Mouse (Mus musculus): Measurements from ENCODE around the gene Tet2. TPM values are rescaled to one million over a fixed set of nuclear protein-coding genes. Genes with fewer than 3 reads are reported as not detected.

Tet2 gene
- polyA plus RNA-seq, 1 experiment: 14.8 TPM

DNA sequence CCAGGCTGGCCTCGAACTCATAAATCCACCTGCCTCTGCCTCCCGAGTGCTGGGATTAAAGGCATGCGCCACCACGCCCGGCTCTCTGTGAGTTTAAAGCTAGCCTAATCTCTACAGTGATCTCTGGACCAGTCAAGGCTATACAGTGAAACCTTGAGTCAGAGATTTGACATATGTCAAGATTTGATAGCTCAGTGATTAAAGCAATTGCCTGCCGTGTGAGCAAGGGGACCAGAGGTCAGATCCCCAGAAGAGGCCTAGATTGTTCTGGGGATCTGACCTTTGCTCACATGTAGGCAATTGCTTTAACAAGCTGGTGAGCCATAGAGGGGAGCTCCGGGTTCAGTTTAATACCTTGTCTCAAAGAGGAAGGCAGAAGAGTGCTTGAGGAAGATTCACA, 10.4 kb upstream of the Tet2 start:
- H3K27ac ChIP-seq (ENCODE audit: control insufficient read depth, insufficient read depth, low read depth, low read length, poor library complexity): no peak overlapping the region
- no peaks in the 10 kb centered on the region for H3K4me1 ChIP-seq (ENCODE audit: control insufficient read depth, insufficient read depth, low read length)
- no peak overlapping the region for H3K4me3 ChIP-seq (replicated peaks; ENCODE audit: control insufficient read depth, low read depth, low read length)
- TF ChIP-seq CTCF (IDR thresholded peaks at IDR 0.05; ENCODE audit: control insufficient read depth, insufficient read depth, low read length): no peak
- TF ChIP-seq POLR2A (IDR thresholded peaks at IDR 0.05; ENCODE audit: borderline replicate concordance, control insufficient read depth, low read depth, low read length): no peak
- 78% methylated on average over 7 of the region's 7 CpGs for WGBS

DNA sequence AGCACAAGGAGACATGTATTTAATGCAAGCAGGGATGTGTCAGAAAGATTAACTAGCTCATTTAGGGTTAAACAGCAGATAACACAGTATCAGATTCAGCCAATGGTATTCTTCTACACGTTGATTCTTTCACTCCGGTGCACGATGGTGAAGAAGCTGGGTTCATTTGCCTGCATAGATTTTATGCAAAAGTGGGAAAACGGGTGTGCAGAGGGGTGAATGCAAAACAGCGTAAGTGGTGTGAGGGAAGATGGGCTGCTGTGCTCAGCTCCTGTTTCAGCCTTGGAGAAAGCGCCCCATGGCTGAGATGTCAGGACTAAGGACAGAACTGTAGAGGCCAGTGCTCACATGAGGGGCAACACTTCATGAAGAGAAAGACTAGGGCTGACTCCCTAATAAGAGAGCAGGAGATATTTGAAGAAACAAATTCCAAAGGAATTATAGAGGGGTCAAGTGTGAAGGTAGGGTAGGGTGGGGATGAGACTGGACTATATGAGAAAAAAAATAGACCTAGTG, 9.7 kb upstream of the Tet2 start:
- H3K4me1 ChIP-seq (ENCODE audit: control insufficient read depth, insufficient read depth, low read length): no peaks in the 10 kb centered on the region; the same call in 1 of the 2 replicates
- no peak overlapping the region for H3K4me3 ChIP-seq (replicated peaks; ENCODE audit: control insufficient read depth, low read depth, low read length)

DNA sequence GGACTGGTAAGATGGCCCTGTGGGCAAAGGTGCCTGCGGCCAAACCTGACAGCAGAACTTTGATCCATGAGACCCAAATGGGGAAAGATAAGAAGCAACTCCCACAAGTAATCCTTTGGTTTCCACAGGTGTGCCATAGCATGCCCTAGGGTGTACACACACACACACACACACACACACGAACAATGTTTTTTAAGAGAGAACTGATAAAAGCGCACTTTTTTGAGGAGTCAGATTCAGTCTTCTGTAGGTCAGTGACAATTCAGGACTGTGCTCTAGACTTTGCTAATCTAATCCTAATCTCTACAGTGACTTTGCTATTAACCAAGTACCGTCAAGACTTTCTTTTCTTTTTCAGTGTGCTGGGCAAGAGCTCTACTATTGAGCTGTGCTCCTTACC, 9.2 kb upstream of the Tet2 start:
- H3K4me3 ChIP-seq (replicated peaks; ENCODE audit: control insufficient read depth, low read depth, low read length): no peak overlapping the region
- H3K27ac ChIP-seq (ENCODE audit: control insufficient read depth, insufficient read depth, low read depth, low read length, poor library complexity): no peak overlapping the region
- 82% methylated on average over 4 of the region's 4 CpGs for WGBS
- no peaks in the 10 kb centered on the region; the same call in 1 of the 2 replicates for H3K4me1 ChIP-seq (ENCODE audit: control insufficient read depth, insufficient read depth, low read length)
- no peak for TF ChIP-seq POLR2A (IDR thresholded peaks at IDR 0.05; ENCODE audit: borderline replicate concordance, control insufficient read depth, low read depth, low read length)
- no peak for TF ChIP-seq CTCF (IDR thresholded peaks at IDR 0.05; ENCODE audit: control insufficient read depth, insufficient read depth, low read length)

More for the DNA sequence above, 9.7 kb upstream of the Tet2 start:
- TF ChIP-seq POLR2A (IDR thresholded peaks at IDR 0.05; ENCODE audit: borderline replicate concordance, control insufficient read depth, low read depth, low read length) (no peak), CTCF (IDR thresholded peaks at IDR 0.05; ENCODE audit: control insufficient read depth, insufficient read depth, low read length) (no peak)
- H3K27ac ChIP-seq (ENCODE audit: control insufficient read depth, insufficient read depth, low read depth, low read length, poor library complexity): no peak overlapping the region
- WGBS: 80% methylated on average over 6 of the region's 6 CpGs

DNA sequence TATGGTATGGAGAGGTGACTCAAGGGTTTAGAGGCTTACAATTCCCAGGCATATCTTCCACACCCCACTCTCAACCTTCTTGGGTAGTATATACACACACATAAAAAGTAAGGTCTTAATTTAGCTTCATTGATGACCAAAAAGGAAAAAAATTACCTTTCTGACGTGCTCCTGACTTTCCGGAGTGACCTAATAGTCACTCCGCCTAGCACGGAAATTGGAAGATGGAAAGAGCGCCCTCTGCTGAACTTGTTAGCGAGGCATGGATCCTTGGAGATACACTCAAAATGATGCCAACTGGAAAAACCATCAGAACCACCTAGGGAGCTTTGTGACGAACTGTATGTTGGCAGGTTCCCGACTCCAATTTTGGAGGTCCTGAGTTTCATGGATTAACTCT, 7.0 kb upstream of the Tet2 start:
- 0 out of 2 replicates have a peak, but pooled peaks have one; percentile 16 for TF ChIP-seq CTCF (IDR thresholded peaks at IDR 0.05; ENCODE audit: control insufficient read depth, insufficient read depth, low read length)
- no peak for TF ChIP-seq POLR2A (IDR thresholded peaks at IDR 0.05; ENCODE audit: borderline replicate concordance, control insufficient read depth, low read depth, low read length)
- Histone ChIP-seq H3K4me1 (ENCODE audit: control insufficient read depth, insufficient read depth, low read length) (peaks cover 1% of the 10 kb centered on the region; the same call in 1 of the 2 replicates), H3K27ac (ENCODE audit: control insufficient read depth, insufficient read depth, low read depth, low read length, poor library complexity) (no peak overlapping the region), H3K4me3 (replicated peaks; ENCODE audit: control insufficient read depth, low read depth, low read length) (no peak overlapping the region)
- WGBS: 83% methylated on average over 8 of the region's 8 CpGs

DNA sequence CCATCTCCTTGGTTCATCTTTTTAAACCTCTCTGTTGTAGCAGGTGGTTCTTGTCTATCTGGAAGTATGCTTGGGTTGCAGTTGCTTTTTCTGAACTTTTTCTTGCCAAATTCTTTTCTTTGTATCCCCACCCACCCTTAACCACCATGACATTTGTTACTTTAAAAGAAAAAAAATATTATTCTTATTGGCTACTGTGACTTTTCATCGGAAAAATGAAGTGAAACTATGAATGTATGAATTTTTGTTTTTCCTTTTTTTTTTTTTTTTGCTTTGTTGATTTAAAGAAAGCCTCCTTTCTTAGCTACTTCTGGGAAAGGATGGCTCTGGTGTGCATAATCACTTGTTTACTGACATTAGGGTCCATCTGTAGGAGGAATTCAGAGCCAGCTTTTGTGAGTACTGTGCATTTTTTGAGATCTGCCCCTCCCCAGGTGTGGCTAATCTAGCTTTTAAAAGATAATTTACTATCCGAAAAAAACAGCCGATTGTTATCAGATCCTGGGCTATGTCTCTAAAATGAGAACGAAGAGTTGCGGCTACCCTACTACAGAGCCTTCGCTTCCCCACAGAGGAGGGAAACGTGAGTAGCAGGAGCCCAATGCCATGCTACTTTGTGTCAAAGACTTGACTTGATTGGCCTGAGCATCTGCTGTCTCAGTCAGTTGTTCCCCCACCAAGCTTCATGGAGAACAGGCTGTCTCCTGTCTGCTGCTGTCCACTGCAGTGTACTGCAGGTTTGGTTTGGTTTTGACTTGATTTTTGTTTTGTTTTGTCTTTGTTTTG, 4.6 kb upstream of the Tet2 start:
- no peak overlapping the region for H3K27ac ChIP-seq (ENCODE audit: control insufficient read depth, insufficient read depth, low read depth, low read length, poor library complexity)
- H3K4me1 ChIP-seq (ENCODE audit: control insufficient read depth, insufficient read depth, low read length): peaks cover 1% of the 10 kb centered on the region; the same call in 1 of the 2 replicates
- TF ChIP-seq CTCF (IDR thresholded peaks at IDR 0.05; ENCODE audit: control insufficient read depth, insufficient read depth, low read length): no peak
- TF ChIP-seq POLR2A (IDR thresholded peaks at IDR 0.05; ENCODE audit: borderline replicate concordance, control insufficient read depth, low read depth, low read length): no peak
- WGBS: 53% methylated on average over 7 of the region's 7 CpGs
- H3K4me3 ChIP-seq (replicated peaks; ENCODE audit: control insufficient read depth, low read depth, low read length): no peak overlapping the region

DNA sequence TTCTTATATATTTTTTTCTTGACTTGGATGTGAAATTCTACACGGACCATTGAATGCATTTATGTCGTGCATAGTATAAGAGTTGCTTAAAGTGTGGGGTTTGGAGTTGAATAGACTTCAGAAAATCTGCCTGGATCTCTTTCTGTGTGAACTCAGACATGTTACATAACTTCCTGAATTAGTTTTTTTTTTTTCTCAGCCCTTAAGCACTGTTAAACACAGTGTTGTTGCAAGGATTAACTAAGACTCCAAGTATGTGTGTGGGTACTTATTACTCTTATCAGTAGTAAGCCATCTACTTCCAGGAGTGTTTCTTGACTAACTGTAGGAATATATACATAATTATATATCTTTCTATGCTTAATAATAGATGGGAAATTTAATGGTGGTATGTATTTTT, 3.7 kb upstream of the Tet2 start:
- H3K4me3 ChIP-seq (replicated peaks; ENCODE audit: control insufficient read depth, low read depth, low read length): no peak overlapping the region
- peaks cover 1% of the 10 kb centered on the region; the same call in 1 of the 2 replicates for H3K4me1 ChIP-seq (ENCODE audit: control insufficient read depth, insufficient read depth, low read length)
- no peak for TF ChIP-seq POLR2A (IDR thresholded peaks at IDR 0.05; ENCODE audit: borderline replicate concordance, control insufficient read depth, low read depth, low read length)
- no peak for TF ChIP-seq CTCF (IDR thresholded peaks at IDR 0.05; ENCODE audit: control insufficient read depth, insufficient read depth, low read length)
- WGBS: 14% methylated on average over 2 of the region's 2 CpGs
- peak overlapping the region; percentile 42; the same call in 1 of the 2 replicates for H3K27ac ChIP-seq (ENCODE audit: control insufficient read depth, insufficient read depth, low read depth, low read length, poor library complexity)

DNA sequence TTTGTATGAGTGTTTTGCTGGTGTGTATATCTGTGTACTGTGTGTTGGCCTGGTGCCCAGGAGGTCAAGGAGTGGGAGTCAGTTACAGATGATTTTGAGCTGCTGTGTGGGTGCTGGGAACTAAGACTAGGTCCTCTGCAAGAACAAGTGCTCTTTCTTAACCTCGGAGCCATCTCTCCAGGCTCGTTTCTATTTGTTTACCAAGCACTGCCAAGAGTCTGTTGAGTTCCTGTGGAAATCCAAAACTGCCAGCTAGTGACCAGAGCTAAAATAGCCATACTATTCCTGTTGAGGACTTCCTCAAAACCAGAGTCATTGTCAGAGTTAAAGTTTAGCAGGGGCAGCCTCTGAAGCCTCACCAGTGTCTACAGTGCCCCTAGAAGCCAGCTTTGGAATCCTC, 1.9 kb upstream of the Tet2 start:
- Histone ChIP-seq H3K4me3 (replicated peaks; ENCODE audit: control insufficient read depth, low read depth, low read length) (no peak overlapping the region), H3K27ac (ENCODE audit: control insufficient read depth, insufficient read depth, low read depth, low read length, poor library complexity) (no peak overlapping the region), H3K4me1 (ENCODE audit: control insufficient read depth, insufficient read depth, low read length) (peaks cover 1% of the 10 kb centered on the region; the same call in 1 of the 2 replicates)
- TF ChIP-seq POLR2A (IDR thresholded peaks at IDR 0.05; ENCODE audit: borderline replicate concordance, control insufficient read depth, low read depth, low read length) (no peak), CTCF (IDR thresholded peaks at IDR 0.05; ENCODE audit: control insufficient read depth, insufficient read depth, low read length) (no peak)
- 25% methylated on average over 2 of the region's 2 CpGs for WGBS

DNA sequence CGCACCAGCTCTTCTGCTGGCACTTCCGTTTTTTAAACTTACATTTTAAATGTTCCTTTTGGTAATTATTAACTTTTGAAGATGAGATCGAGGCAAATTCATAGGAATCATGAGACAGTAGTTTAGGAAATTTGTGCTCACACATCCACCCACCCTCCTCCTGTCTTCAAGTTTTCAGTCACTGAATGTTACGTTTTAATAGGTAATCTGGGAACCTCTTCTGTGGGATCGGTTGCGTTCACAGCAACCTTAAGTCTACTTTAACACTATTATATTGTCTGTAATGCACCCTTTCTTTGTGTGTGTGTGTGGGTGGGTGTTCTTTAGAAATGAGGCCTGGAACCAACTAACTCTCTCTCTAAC, 346 bp upstream of the Tet2 start:
- no peak overlapping the region for H3K4me3 ChIP-seq (replicated peaks; ENCODE audit: control insufficient read depth, low read depth, low read length)
- no peak for TF ChIP-seq CTCF (IDR thresholded peaks at IDR 0.05; ENCODE audit: control insufficient read depth, insufficient read depth, low read length)
- TF ChIP-seq POLR2A (IDR thresholded peaks at IDR 0.05; ENCODE audit: borderline replicate concordance, control insufficient read depth, low read depth, low read length): no peak
- H3K27ac ChIP-seq (ENCODE audit: control insufficient read depth, insufficient read depth, low read depth, low read length, poor library complexity): no peak overlapping the region; the same call in 1 of the 2 replicates
- H3K4me1 ChIP-seq (ENCODE audit: control insufficient read depth, insufficient read depth, low read length): peaks cover 1% of the 10 kb centered on the region; the same call in 1 of the 2 replicates
- 28% methylated on average over 6 of the region's 6 CpGs for WGBS

All from bone marrow, adult 2 months (tissue).